Mouse (Mus musculus): ENCODE data around the gene Ankrd63. TPM values are rescaled to one million over a fixed set of nuclear protein-coding genes. Genes with fewer than 3 reads are reported as not detected.
"Not testable (repeated sequence)": the region's sequence is repeated elsewhere in the genome, so short reads cannot be mapped to it uniquely, and the experiment has no call there.

Ankrd63 gene
- polyA plus RNA-seq, 1 experiment from 2014 or later = not detected

GRCm38 (mm10) chr2:118661891-118662290 is 41.9 kb downstream of the Ankrd63 start:
- DNase-seq (ENCODE audit: low spot score) = no peak
- WGBS = 84% methylated on average over 9 of the region's 9 CpGs
- H3K9me3 ChIP-seq (replicated peaks) = no peaks in the 10 kb centered on the region
- peaks cover 55% of the 10 kb centered on the region for H3K27me3 ChIP-seq (ENCODE audit: low read depth, poor library complexity, severe bottlenecking)
- H3K27ac ChIP-seq = no peak overlapping the region
- no peaks in the 10 kb centered on the region for H3K36me3 ChIP-seq
- H3K4me3 ChIP-seq = no peak overlapping the region
- H3K4me1 ChIP-seq = peaks cover 58% of the 10 kb centered on the region

- peak; percentile 72 for DNase-seq (ENCODE audit: low spot score)
- Histone ChIP-seq H3K4me1 (peaks cover 57% of the 10 kb centered on the region), H3K4me3 (peak overlapping the region; percentile 44), H3K9me3 (replicated peaks) (no peaks in the 10 kb centered on the region), H3K36me3 (no peaks in the 10 kb centered on the region), H3K27me3 (ENCODE audit: low read depth, poor library complexity, severe bottlenecking) (peaks cover 40% of the 10 kb centered on the region), H3K27ac (peak overlapping the region; percentile 86)
- WGBS = 7% methylated on average over 4 of the region's 4 CpGs
Observed at GRCm38 (mm10) chr2:118659998-118660452, 43.7 kb downstream of the Ankrd63 start.

GRCm38 (mm10) chr2:118659493-118659892 is 44.3 kb downstream of the Ankrd63 start:
- Histone ChIP-seq H3K4me3 (0 out of 2 replicates have a peak overlapping the region, but pooled peaks have one; percentile 44), H3K27me3 (ENCODE audit: low read depth, poor library complexity, severe bottlenecking) (peaks cover 34% of the 10 kb centered on the region), H3K9me3 (replicated peaks) (no peaks in the 10 kb centered on the region), H3K4me1 (peaks cover 56% of the 10 kb centered on the region), H3K36me3 (no peaks in the 10 kb centered on the region), H3K27ac (peak overlapping the region; percentile 86; the same call in 1 of the 2 replicates)
- no peak for DNase-seq (ENCODE audit: low spot score)
- WGBS = 89% methylated on average over 12 of the region's 12 CpGs

- peaks cover 30% of the 10 kb centered on the region for H3K27me3 ChIP-seq (ENCODE audit: low read depth, poor library complexity, severe bottlenecking)
- 70% methylated on average over 1 of the region's 1 CpGs for WGBS
- H3K36me3 ChIP-seq = no peaks in the 10 kb centered on the region
- no peak for DNase-seq (ENCODE audit: low spot score)
- no peaks in the 10 kb centered on the region for H3K9me3 ChIP-seq (replicated peaks)
- peaks cover 59% of the 10 kb centered on the region for H3K4me1 ChIP-seq
- no peak overlapping the region for H3K4me3 ChIP-seq
- H3K27ac ChIP-seq = no peak overlapping the region
Observed at GRCm38 (mm10) chr2:118659077-118659476, 44.7 kb downstream of the Ankrd63 start.

GRCm38 (mm10) chr2:118658457-118658856 is 45.3 kb downstream of the Ankrd63 start:
- Histone ChIP-seq H3K4me1 (peaks cover 54% of the 10 kb centered on the region), H3K27ac (0 out of 2 replicates have a peak overlapping the region, but pooled peaks have one; percentile 36)

DNA sequence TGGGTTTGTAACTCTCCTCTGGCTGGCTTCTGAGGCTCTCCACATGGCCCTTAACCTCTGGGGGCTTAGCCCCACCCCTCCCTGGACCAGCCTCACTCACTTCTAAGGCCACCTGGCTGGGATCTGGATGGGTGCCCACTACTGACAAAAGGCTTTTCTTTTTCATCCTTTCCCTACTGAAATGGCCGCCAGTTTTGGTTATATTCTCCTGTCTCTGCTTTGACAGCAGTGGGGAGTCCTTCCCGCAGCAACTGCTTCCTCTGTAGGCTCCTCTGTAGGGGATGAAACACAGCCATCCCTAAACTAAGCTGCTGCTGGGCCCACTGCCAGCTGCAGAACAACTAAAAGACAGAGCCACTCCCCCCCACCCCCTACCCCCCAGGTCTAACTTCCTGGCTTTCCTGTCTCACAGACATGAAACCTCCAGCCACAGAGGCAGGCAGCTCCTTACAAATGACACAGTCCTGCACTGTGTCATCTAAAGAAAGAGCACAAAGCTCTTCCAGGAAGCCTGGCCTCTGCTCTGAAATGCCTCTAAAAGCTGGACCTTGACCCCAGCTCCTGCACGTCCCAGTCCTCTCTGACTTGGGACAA is 47.0 kb downstream of the Ankrd63 start:
- H3K4me3 ChIP-seq = no peak overlapping the region
- H3K27ac ChIP-seq = peak overlapping the region; percentile 68
- H3K4me1 ChIP-seq = peaks cover 41% of the 10 kb centered on the region
- peaks cover 7% of the 10 kb centered on the region for H3K27me3 ChIP-seq (ENCODE audit: low read depth, poor library complexity, severe bottlenecking)
- no peak for DNase-seq (ENCODE audit: low spot score)
- no peaks in the 10 kb centered on the region for H3K36me3 ChIP-seq
- H3K9me3 ChIP-seq (replicated peaks) = no peaks in the 10 kb centered on the region
- WGBS = 52% methylated on average over 3 of the region's 3 CpGs

More at GRCm38 (mm10) chr2:118658457-118658856, 45.3 kb downstream of the Ankrd63 start:
- WGBS = 31% methylated on average over 4 of the region's 4 CpGs
- no peak for DNase-seq (ENCODE audit: low spot score)
- peaks cover 24% of the 10 kb centered on the region for H3K27me3 ChIP-seq (ENCODE audit: low read depth, poor library complexity, severe bottlenecking)
- no peaks in the 10 kb centered on the region for H3K36me3 ChIP-seq
- H3K4me3 ChIP-seq = no peak overlapping the region
- no peaks in the 10 kb centered on the region for H3K9me3 ChIP-seq (replicated peaks)

GRCm38 (mm10) chr2:118650697-118651096 is 53.1 kb downstream of the Ankrd63 start:
- H3K36me3 ChIP-seq = peaks cover 10% of the 10 kb centered on the region
- WGBS = 64% methylated on average over 2 of the region's 2 CpGs
- DNase-seq (ENCODE audit: low spot score); H3K27me3 ChIP-seq (ENCODE audit: low read depth, poor library complexity, severe bottlenecking); H3K27ac ChIP-seq; H3K4me3 ChIP-seq; H3K9me3 ChIP-seq (replicated peaks); H3K4me1 ChIP-seq: not testable (repeated sequence)

Other genes with a start within 250 kb of the Ankrd63 start
- gene Srp14, start 224.3 kb downstream of the Ankrd63 start, polyA plus RNA-seq (2016; fragmentation: Nextera tagmentation; extraction: Ambion mirVana) = 227 and 232 TPM in 2 replicates
- 4.2 and 5.5 TPM in 2 replicates for gene Bmf, start 154.3 kb downstream of the Ankrd63 start, polyA plus RNA-seq (2016; fragmentation: Nextera tagmentation; extraction: Ambion mirVana)
- gene Bub1b, start 105.8 kb downstream of the Ankrd63 start, polyA plus RNA-seq (2016; fragmentation: Nextera tagmentation; extraction: Ambion mirVana) = 148 and 168 TPM in 2 replicates
- 0.65 and 0.75 TPM in 2 replicates for gene Pak6, start 40.7 kb downstream of the Ankrd63 start, polyA plus RNA-seq (2016; fragmentation: Nextera tagmentation; extraction: Ambion mirVana)
- 0.28 and 0.36 TPM in 2 replicates for gene Plcb2, start 24.5 kb upstream of the Ankrd63 start, polyA plus RNA-seq (2016; fragmentation: Nextera tagmentation; extraction: Ambion mirVana)
- 16.1 and 16.3 TPM in 2 replicates for gene Inafm2, start 41.8 kb upstream of the Ankrd63 start, polyA plus RNA-seq (2016; fragmentation: Nextera tagmentation; extraction: Ambion mirVana)
- 0.05 and 0.08 TPM in 2 replicates for gene Ccdc9b, start 58.7 kb upstream of the Ankrd63 start, polyA plus RNA-seq (2016; fragmentation: Nextera tagmentation; extraction: Ambion mirVana)
- not detected in 2 replicates for gene Phgr1, start 68.8 kb upstream of the Ankrd63 start, polyA plus RNA-seq (2016; fragmentation: Nextera tagmentation; extraction: Ambion mirVana)
- gene Disp2, start 75.8 kb upstream of the Ankrd63 start, polyA plus RNA-seq (2016; fragmentation: Nextera tagmentation; extraction: Ambion mirVana) = 0.04 and 0.11 TPM in 2 replicates
- gene Knstrn, start 110.0 kb upstream of the Ankrd63 start, polyA plus RNA-seq (2016; fragmentation: Nextera tagmentation; extraction: Ambion mirVana) = 150 and 157 TPM in 2 replicates
- 86.6 and 90.6 TPM in 2 replicates for gene Ivd, start 158.0 kb upstream of the Ankrd63 start, polyA plus RNA-seq (2016; fragmentation: Nextera tagmentation; extraction: Ambion mirVana)
- 2.4 and 2.6 TPM in 2 replicates for gene Bahd1, start 196.4 kb upstream of the Ankrd63 start, polyA plus RNA-seq (2016; fragmentation: Nextera tagmentation; extraction: Ambion mirVana)
- 26.2 and 30.3 TPM in 2 replicates for gene Chst14, start 222.5 kb upstream of the Ankrd63 start, polyA plus RNA-seq (2016; fragmentation: Nextera tagmentation; extraction: Ambion mirVana)

Data from limb, embryonic 10.5 days (tissue).